ENCODE assay signal across 17 mouse cellular contexts in the genomic region with DNA sequence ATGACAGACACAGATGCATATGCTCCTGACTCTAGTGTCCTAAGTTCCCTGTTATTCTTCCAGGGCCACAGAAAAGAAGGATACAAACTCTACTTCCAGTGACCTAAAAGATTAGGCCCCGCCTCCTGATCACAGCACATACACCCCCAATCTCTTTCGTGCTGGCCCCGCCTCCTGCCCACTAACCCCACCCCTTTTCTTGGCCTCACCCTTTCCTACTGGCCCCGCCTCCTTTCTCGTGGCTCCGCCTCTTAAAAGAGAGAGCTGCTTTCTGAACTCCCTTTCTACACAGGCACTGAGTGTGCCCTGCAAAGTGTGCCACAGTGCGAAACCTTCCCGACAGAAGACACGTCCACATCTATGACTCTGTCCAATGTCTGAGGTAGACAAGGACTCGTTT. TPM values are rescaled to one million over a fixed set of nuclear protein-coding genes. Genes with fewer than 3 reads are reported as not detected.
DNase-seq lines count a peak whose midpoint lies in the region; ATAC-seq lines count a peak whose summit lies in the region.
"Had no signal": no experiment of that assay in that cellular context is flagged by ENCODE, and none has a peak within 500 bp of the region (broad histone marks: within the 10 kb centered on the region; RNA-seq: fewer than 3 reads in every experiment).

No protein-coding gene starts in this region.

- peak; percentile 17 to 44 for DNase-seq in kidney, postnatal 4 days
- DNase-seq in kidney, postnatal 25 days: no peak
- peak; percentile 54 for DNase-seq in thymus, postnatal 4 days
- DNase-seq in thymus, postnatal 10 days (ENCODE audit: low spot score in 2 of 2): no peak
- DNase-seq in urinary bladder, adult 2 months (ENCODE audit: low spot score): no peak
- no peak for DNase-seq in kidney, adult 18-20 months
- DNase-seq: adrenal gland, adult 8-10 months; heart, adult 2 months; heart, postnatal 10 days; lung, embryonic 14.5 days had no signal

- peak; percentile 42 for ATAC-seq in granulocyte monocyte progenitor cell, adult 5-6 weeks (replicated peaks; ENCODE audit: poor library complexity, severe bottlenecking)
- ATAC-seq: forebrain, embryonic 14.5 days had no signal

RNA-seq across cellular contexts. Expression of a gene that starts 7.7 kb away (rescaled TPM):
- not detected in 2 replicates for total RNA-seq in granulocyte monocyte progenitor cell, adult 5-6 weeks (2014; fragmentation: Nextera tagmentation)
- not detected in 2 replicates for total RNA-seq in granulocyte monocyte progenitor cell, adult 5-6 weeks (2017)
- not detected in 2 replicates for polyA plus RNA-seq in urinary bladder, adult 2 months (2012; rRNA removed)
- total RNA-seq: adrenal gland, adult 8-10 months; gastrocnemius, adult 18-20 months; heart, adult 2 months; heart, postnatal 10 days; layer of hippocampus, postnatal 10 days had no signal
- polyA plus RNA-seq: forebrain, embryonic 14.5 days; heart, adult 2 months; kidney, embryonic 16.5 days; limb, embryonic 10.5 days; lung, embryonic 14.5 days; midbrain, embryonic 11.5 days had no signal

RNA-seq across cellular contexts. Expression of a gene that starts 24.3 kb away (rescaled TPM):
- 3.1 TPM in 1 of 2 replicates, not detected in the other for total RNA-seq in granulocyte monocyte progenitor cell, adult 5-6 weeks (2014; fragmentation: Nextera tagmentation)
- total RNA-seq in granulocyte monocyte progenitor cell, adult 5-6 weeks (2017): 0.47 and 2.0 TPM in 2 replicates
- 4.2 and 6.0 TPM in 2 replicates for polyA plus RNA-seq in urinary bladder, adult 2 months (2012; rRNA removed)
- total RNA-seq: adrenal gland, adult 8-10 months; gastrocnemius, adult 18-20 months had no signal
- polyA plus RNA-seq: midbrain, embryonic 11.5 days had no signal

RNA-seq across cellular contexts. Expression of a gene that starts 30.3 kb away (rescaled TPM):
- total RNA-seq in granulocyte monocyte progenitor cell, adult 5-6 weeks (2014; fragmentation: Nextera tagmentation): 0.17 TPM in 1 of 2 replicates, not detected in the other
- total RNA-seq in granulocyte monocyte progenitor cell, adult 5-6 weeks (2017): 0.95 TPM in 1 of 2 replicates, not detected in the other
- 6.0 and 7.2 TPM in 2 replicates for polyA plus RNA-seq in urinary bladder, adult 2 months (2012; rRNA removed)

RNA-seq across cellular contexts. Expression of a gene that starts 53.4 kb away (rescaled TPM):
- 61.3 and 114 TPM in 2 replicates for total RNA-seq in granulocyte monocyte progenitor cell, adult 5-6 weeks (2014; fragmentation: Nextera tagmentation)
- total RNA-seq in granulocyte monocyte progenitor cell, adult 5-6 weeks (2017): 121 and 131 TPM in 2 replicates
- 125 and 127 TPM in 2 replicates for polyA plus RNA-seq in urinary bladder, adult 2 months (2012; rRNA removed)

Comparison
In these comparisons a context has a peak if more than half of its experiments do, and no peak if none do; other contexts are left out.
1. DNase-seq: peak in kidney, postnatal 4 days (2 of 2) and thymus, postnatal 4 days (single experiment); none in kidney, postnatal 25 days (0 of 2), thymus, postnatal 10 days (0 of 2), urinary bladder, adult 2 months (single experiment) and kidney, adult 18-20 months (single experiment).